In the genomic region with DNA sequence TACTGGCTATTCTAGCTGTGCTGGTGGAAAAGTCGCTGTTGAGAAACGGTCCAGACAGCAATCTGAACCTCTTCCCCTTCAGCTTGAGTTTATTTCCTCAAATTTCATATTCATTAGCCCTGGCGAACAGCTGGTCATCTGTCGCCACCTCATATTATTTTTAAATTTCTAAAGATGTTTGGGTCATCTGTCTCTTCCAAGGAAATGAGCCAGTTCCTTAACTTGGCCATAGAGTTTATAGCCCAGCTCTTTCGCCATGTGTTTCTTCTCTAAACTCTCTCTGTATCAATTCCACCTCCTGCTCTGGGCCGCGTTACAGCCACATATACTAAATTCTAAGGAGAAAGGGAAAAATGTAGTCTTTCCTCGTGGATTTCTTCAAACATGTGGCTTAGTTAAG, we compare ENCODE assay signal across 17 mouse cellular contexts. TPM values are rescaled to one million over a fixed set of nuclear protein-coding genes. Genes with fewer than 3 reads are reported as not detected.
DNase-seq lines count a peak whose midpoint lies in the region; ATAC-seq lines count a peak whose summit lies in the region.
"Had no signal": no experiment of that assay in that cellular context is flagged by ENCODE, and none has a peak within 500 bp of the region (broad histone marks: within the 10 kb centered on the region; RNA-seq: fewer than 3 reads in every experiment).

No protein-coding gene starts in this region.

- DNase-seq in kidney, postnatal 14 days: peak; percentile 27
- DNase-seq in kidney, adult 8-10 months: no peak
- peak; percentile 35 for DNase-seq in forelimb bud, embryonic 11.5 days (ENCODE audit: low read depth, low spot score)
- DNase-seq in left cerebral cortex, postnatal 4 days: no peak
- DNase-seq in ovary, postnatal 36 days (ENCODE audit: low spot score): no peak
- DNase-seq: cerebellum, postnatal 14 days; thymus, postnatal 25 days had no signal

- H3K9me3 ChIP-seq in lung, embryonic 15.5 days: no peaks in the 10 kb centered on the region
- H3K9me3 ChIP-seq: forebrain, embryonic 12.5 days; G1E; hindbrain, embryonic 13.5 days; limb, embryonic 10.5 days had no signal

- ATAC-seq in lung, embryonic 15.5 days (ENCODE audit: borderline replicate concordance, extremely low read depth, low FRiP score, low TSS enrichment): peak; percentile 83; the same call in 1 of the 2 replicates
- ATAC-seq: CD4-positive, CD25-positive, alpha-beta regulatory T cell, adult 4 months; intestine, postnatal 0 days had no signal

- no peaks in the 10 kb centered on the region for H3K79me2 ChIP-seq in macrophage (ENCODE audit: inconsistent target)

- H3K27me3 ChIP-seq in lung, embryonic 15.5 days: no peaks in the 10 kb centered on the region
- H3K27me3 ChIP-seq: hindbrain, embryonic 13.5 days had no signal

- no peak overlapping the region for H3K4me2 ChIP-seq in lung, embryonic 15.5 days
- H3K4me2 ChIP-seq: forebrain, embryonic 12.5 days; hindbrain, embryonic 13.5 days; liver, embryonic 11.5 days had no signal

- no peak overlapping the region for H3K4me3 ChIP-seq in lung, embryonic 15.5 days
- H3K4me3 ChIP-seq in macrophage (ENCODE audit: inconsistent target): no peak overlapping the region
- H3K4me3 ChIP-seq: forebrain, embryonic 12.5 days; hindbrain, embryonic 13.5 days; limb, embryonic 10.5 days had no signal

- H3K9ac ChIP-seq in lung, embryonic 15.5 days: no peak overlapping the region
- H3K9ac ChIP-seq: forebrain, embryonic 12.5 days; hindbrain, embryonic 13.5 days had no signal

- peaks cover 36% of the 10 kb centered on the region for H3K4me1 ChIP-seq in lung, embryonic 15.5 days
- H3K4me1 ChIP-seq: forebrain, embryonic 12.5 days; hindbrain, embryonic 13.5 days had no signal

- intact Hi-C loops in left cerebral cortex, postnatal 4 days (cut with DNase I): no loop called here

- WGBS in lung, embryonic 15.5 days: 41% methylated on average over 8 of the region's 8 CpGs
- 40% methylated on average over 8 of the region's 8 CpGs for WGBS in macrophage (ENCODE audit: missing documents)

- H3K36me3 ChIP-seq in lung, embryonic 15.5 days: no peaks in the 10 kb centered on the region
- H3K36me3 ChIP-seq in macrophage (ENCODE audit: inconsistent target): no peaks in the 10 kb centered on the region
- H3K36me3 ChIP-seq: forebrain, embryonic 12.5 days; G1E; hindbrain, embryonic 13.5 days; limb, embryonic 10.5 days had no signal

- no peak overlapping the region for H3K27ac ChIP-seq in lung, embryonic 15.5 days
- H3K27ac ChIP-seq in macrophage: peak overlapping the region; percentile 19; the same call in 1 of the 2 replicates
- H3K27ac ChIP-seq: forebrain, embryonic 12.5 days; hindbrain, embryonic 13.5 days; limb, embryonic 10.5 days had no signal

RNA-seq across cellular contexts. Expression of a gene that starts 29.9 kb away (rescaled TPM):
- 3.0 and 3.3 TPM in 2 replicates for polyA plus RNA-seq in lung, embryonic 15.5 days (2015; fragmentation: Nextera tagmentation; extraction: Ambion mirVana)
- total RNA-seq in macrophage (2018; cell fraction: chromatin; rRNA removed): not detected
- not detected for total RNA-seq in macrophage (2018; cell fraction: cytosol; rRNA removed)
- total RNA-seq in macrophage (2018; cell fraction: nucleus; rRNA removed): not detected
- not detected in 3 replicates for polyA plus RNA-seq in macrophage (2018)
- under 1 TPM; 0.50 to 0.76 TPM for total RNA-seq in left cerebral cortex, postnatal 4 days (2021)
- total RNA-seq: megakaryocyte, adult 5-6 weeks had no signal
- polyA plus RNA-seq: CD4-positive, CD25-positive, alpha-beta regulatory T cell, adult 4 months; G1E had no signal

Comparison
In these comparisons a context has a peak if more than half of its experiments do, and no peak if none do; other contexts are left out.
1. DNase-seq: peak in kidney, postnatal 14 days (single experiment) and forelimb bud, embryonic 11.5 days (single experiment); none in kidney, adult 8-10 months (0 of 2), left cerebral cortex, postnatal 4 days (single experiment) and ovary, postnatal 36 days (single experiment).